Mouse (Mus musculus) CH12.LX (cell line): ENCODE measurements around the gene Map4k4.

Experiments used
- CTCF ChIP-seq, 2 experiments: IDR thresholded peaks in 1 of 2; conservative IDR thresholded peaks in 1 of 2; 2 replicates each; pipeline ENCODE4 v1.5.1; 2011 to 2012; ENCODE audit warnings: low read depth in 2 of 2, low read length in 2 of 2, improper control_type of control experiment in 1 of 2, inconsistent platforms in 1 of 2, mild to moderate bottlenecking in 1 of 2, moderate library complexity in 1 of 2
- EP300 ChIP-seq: IDR thresholded peaks from 2 replicates; pipeline ENCODE4 v1.6.1; 2011; ENCODE audit warnings: low read length, improper control_type of control experiment
- POLR2A ChIP-seq: IDR thresholded peaks from 2 replicates; pipeline ENCODE4 v1.6.1; 2011; ENCODE audit warnings: low read depth, mild to moderate bottlenecking, improper control_type of control experiment, low read length
- SMC3 ChIP-seq: IDR thresholded peaks from 2 replicates; pipeline ENCODE4 v1.6.1; 2011; ENCODE audit warnings: low read depth, low read length, improper control_type of control experiment
- UBTF ChIP-seq: IDR thresholded peaks from 2 replicates; pipeline ENCODE4 v1.6.1; 2012; ENCODE audit warnings: low read depth, mild to moderate bottlenecking, inconsistent platforms, low read length, improper control_type of control experiment, moderate library complexity
- USF1 ChIP-seq: IDR thresholded peaks from 2 replicates; pipeline ENCODE4 v1.6.1; 2014; ENCODE audit warnings: low read depth, mild to moderate bottlenecking, inconsistent platforms, low read length, improper control_type of control experiment

GRCm38 (mm10) chr1:40031626-40032025 is 130.9 kb downstream of the Map4k4 start:
- TF ChIP-seq POLR2A (no peak), USF1 (no peak), SMC3 (no peak), UBTF (no peak), CTCF (conservative IDR thresholded peaks at IDR 0.05 in 1 of 2, IDR thresholded peaks at IDR 0.05 in 1 of 2; ENCODE audit: low read depth in 2 of 2, low read length in 2 of 2) (no peak), EP300 (no peak)
